Mouse (Mus musculus) left cerebral cortex, postnatal 10 days (tissue): ENCODE data around the gene Atic. TPM values are rescaled to one million over a fixed set of nuclear protein-coding genes. Genes with fewer than 3 reads are reported as not detected.

Experiments
- DNase-seq, 2 experiments: peaks; one replicate each; pipeline ENCODE4 v3.0.0; 2021 to 2022; ENCODE audit warnings: low spot score in 2 of 2, mixed read lengths in 1 of 2; ENCODE audit errors: extremely low spot score in 1 of 2
- intact Hi-C: fragments of 180-260 bp; cut with DNase I; formaldehyde crosslinking; loops from one replicate; pipeline ENCODE4 v1.15.1; 2025
- total RNA-seq, 2 experiments: library from RNA; stranded (reverse); gene quantifications; 2 replicates each; pipeline ENCODE4 v1.2.3; 2021

The Atic gene
- total RNA-seq = 10 to 100 TPM; 41.6 to 44.6 TPM

DNA sequence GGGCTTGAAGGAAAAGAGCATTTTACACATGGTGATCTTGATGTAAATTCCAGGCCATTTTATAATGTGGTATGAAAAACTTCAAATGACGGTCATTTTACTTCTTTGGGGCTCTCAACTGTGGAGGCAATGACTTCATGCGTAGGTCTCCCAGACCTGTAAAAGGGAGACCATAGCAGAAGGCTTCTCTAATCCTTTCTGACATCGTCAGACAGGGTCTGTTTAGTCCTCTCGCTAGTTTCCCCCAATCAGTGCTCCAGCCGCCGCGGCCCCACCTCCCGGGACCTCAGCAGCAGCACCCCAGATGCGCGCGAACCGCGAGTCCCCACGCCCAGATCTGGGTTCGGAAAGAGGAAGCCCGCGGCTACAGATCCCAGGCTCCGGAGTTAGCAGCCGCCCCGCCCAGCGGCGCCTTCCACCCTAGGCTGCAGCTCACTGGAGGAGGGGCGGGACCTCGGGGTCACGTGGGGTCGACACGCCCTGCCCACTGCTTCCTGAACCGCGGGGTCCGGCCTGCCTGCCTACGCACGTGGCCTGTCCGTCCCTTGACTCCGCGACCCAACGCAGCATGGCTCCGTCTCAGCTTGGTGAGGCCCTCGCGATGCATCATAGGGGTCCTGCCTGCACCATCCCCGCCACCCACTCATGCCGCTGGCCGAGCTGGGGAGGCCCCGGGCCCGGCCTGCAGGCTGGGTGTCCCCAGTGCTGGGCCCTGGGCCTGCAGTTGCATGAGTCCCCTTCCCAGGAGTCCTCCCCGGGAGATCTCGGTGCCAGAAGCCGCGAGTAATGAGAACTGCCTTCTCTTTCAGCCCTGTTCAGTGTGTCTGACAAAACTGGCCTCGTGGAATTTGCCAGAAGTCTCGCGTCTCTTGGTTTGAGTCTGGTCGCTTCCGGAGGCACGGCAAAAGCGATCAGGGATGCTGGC lies at the start of gene Atic:
TSS of gene Atic (plus strand) at position 463 of the 925 bp plus-strand sequence.
- intact Hi-C loops = no loop called here
- DNase-seq = peak; percentile 74 to 94

DNA sequence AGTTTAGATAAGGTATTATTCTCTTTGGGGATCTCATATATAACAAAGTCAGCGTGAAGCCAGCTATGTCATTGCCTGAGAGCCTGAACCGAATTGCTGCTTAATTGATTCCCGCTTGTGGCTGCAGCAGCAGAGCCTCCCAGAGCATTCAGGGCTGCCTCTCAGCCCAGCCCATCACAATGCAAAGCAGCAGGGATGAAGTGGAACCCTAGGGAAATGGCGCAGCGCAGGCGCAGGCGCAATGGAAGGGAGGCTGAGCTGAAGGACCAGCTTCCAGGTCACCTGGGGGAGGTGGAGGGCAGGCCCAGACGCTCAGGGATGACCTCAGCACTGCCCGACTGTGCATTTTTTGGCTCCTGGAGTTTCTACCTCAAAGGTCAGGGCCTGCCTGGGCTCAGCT lies 49.7 kb upstream of the Atic start:
- intact Hi-C loops = loop anchor here (5.0 kb wide), 2 partner anchors 215 to 235 kb away; no protein-coding TSS in a partner anchor
- DNase-seq = no peak

- DNase-seq = no peak
- intact Hi-C loops = no loop called here
Measured at GRCm38 (mm10) chr1:71515041-71515440, 41.9 kb upstream of the Atic start.

- no peak for DNase-seq
- intact Hi-C loops = no loop called here
Measured at GRCm38 (mm10) chr1:71528808-71529648, 27.9 kb upstream of the Atic start.

DNA sequence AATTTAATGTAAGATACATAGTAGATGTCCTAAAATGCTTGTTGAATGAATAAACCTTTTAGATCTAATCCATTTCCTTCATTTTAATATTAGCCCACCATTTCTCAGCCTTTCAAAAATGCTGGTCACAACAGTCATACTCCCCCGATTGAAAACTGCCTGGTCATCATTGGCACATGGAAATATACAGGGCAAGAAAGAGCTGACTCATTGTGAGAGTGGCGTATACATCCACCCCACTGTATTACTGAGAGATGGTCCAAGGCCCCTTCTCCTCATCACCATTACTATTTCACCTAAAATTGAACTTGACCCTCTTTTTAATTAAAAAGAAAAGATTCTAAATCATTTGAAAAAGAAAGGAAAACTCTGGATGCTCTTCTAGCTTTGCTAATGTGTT lies 26.2 kb upstream of the Atic start:
- intact Hi-C loops = no loop called here
- no peak for DNase-seq

- DNase-seq = peak in 1 of 2 experiments; percentile 32
- intact Hi-C loops = no loop called here
Measured at GRCm38 (mm10) chr1:71531653-71532052, 25.3 kb upstream of the Atic start.

DNA sequence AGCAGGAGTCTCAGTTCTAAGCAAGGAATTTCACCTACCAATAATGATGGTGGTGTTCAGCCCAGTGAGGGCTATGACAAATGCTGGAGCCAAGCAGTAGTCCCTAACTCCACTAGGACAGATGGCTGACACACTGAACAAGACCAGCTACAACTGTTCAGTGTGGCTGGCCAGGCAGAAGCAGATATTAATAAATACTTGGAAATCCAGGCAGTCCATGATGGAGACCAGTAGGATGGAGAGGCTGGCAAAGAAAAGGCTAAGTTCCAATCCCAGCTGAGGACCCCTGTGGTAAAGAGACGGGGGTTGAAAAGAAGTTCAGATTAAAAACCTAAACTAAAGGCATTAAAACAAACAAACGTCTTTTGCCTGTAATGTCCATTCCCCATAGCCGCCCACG lies 17.3 kb upstream of the Atic start:
- intact Hi-C loops = no loop called here
- no peak for DNase-seq

- intact Hi-C loops = no loop called here
- DNase-seq = no peak
Measured at GRCm38 (mm10) chr1:71540437-71540836, 16.5 kb upstream of the Atic start.

- intact Hi-C loops = no loop called here
- no peak for DNase-seq
Measured at GRCm38 (mm10) chr1:71550626-71551195, 6.2 kb upstream of the Atic start.

GRCm38 (mm10) chr1:71560626-71561025 lies 3.7 kb downstream of the Atic start:
- intact Hi-C loops = no loop called here
- no peak for DNase-seq

GRCm38 (mm10) chr1:71564291-71564690 lies 7.3 kb downstream of the Atic start:
- DNase-seq = no peak
- intact Hi-C loops = no loop called here

- DNase-seq = no peak
- intact Hi-C loops = no loop called here
Measured at GRCm38 (mm10) chr1:71567884-71568605, 11.1 kb downstream of the Atic start.

DNA sequence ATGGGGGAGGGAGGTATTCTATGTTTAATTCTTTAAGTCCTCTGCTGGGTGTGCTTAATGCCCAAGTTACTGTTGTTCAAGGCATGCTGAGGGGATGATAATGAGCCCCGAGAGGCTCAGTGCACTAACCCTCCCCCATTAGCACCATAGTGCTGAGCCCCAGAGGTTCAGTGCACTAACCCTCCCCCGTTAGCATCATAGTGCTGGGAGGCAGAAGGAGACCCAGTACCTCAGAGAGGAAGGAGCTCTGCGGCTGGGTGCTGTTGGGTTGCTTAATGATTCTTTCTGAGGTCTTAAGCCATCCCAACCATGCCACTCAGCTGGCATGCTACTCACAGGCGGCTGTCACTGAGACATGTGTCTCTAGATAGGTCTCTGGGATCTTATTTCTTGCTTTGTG lies 13.2 kb downstream of the Atic start:
- DNase-seq = no peak
- intact Hi-C loops = no loop called here

- no peak for DNase-seq
- intact Hi-C loops = no loop called here
Measured at GRCm38 (mm10) chr1:71575987-71576386, 19.0 kb downstream of the Atic start.

- no peak for DNase-seq
- intact Hi-C loops = no loop called here
Measured at GRCm38 (mm10) chr1:71576837-71577236, 19.9 kb downstream of the Atic start.

- intact Hi-C loops = no loop called here
- DNase-seq = no peak
Measured at GRCm38 (mm10) chr1:71579526-71579925, 22.6 kb downstream of the Atic start.

GRCm38 (mm10) chr1:71580408-71580807 lies 23.5 kb downstream of the Atic start:
- intact Hi-C loops = no loop called here
- no peak for DNase-seq

DNA sequence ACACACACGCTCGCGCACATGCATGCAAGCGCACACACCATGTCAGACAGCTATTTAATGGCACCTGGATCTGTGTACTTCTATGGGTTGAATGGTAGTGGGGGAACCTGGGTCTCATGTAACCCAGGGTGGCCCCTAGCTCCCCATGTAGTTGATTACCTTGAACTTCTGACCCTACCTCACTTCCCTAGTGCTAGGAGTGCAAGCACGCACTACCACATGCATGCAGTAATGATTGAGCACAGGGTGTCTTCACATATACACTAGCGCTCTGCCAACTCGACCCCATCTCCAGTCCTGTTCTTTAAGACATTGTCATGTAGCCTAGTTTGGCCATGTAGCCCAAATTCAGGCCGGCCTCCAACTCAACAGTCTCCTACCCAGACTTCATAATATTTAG lies 26.4 kb downstream of the Atic start:
- DNase-seq = no peak
- intact Hi-C loops = no loop called here

- DNase-seq = no peak
- intact Hi-C loops = no loop called here
Measured at GRCm38 (mm10) chr1:71583900-71584299, 26.9 kb downstream of the Atic start.
